ENCODE assay signal across 8 mouse cellular contexts in the genomic region with DNA sequence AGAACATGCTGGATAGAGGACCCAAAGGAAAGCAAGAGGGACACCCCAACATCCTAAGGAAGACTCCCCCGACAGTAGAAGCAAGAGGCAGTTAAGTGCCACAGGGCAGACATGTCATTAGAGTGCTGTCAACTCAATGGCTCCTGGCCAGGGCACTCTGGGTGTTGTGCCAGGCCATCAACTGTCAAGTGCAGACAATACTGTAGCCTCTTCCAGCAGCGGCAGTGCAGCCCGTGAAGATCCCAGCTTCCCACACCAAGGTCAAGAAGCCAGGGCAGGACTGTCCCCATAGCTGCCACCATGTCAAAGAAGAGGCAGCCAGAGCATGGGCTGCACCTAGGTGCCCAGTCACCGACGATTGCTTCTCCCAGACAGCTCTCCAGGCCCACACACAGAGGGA. TPM values are rescaled to one million over a fixed set of nuclear protein-coding genes. Genes with fewer than 3 reads are reported as not detected.
DNase-seq lines count a peak whose midpoint lies in the region; ATAC-seq and TF ChIP-seq lines count a peak whose summit lies in the region.

No protein-coding gene starts in this region.

- H3K9ac ChIP-seq in kidney, embryonic 16.5 days (replicated peaks; ENCODE audit: low read length), result peak overlapping the region; percentile 98
- peak overlapping the region; percentile 91 for H3K9ac ChIP-seq in heart, postnatal 0 days (replicated peaks; ENCODE audit: low read depth, low read length)
- 0 out of 2 replicates have a peak overlapping the region, but pooled peaks have one; percentile 70 for H3K9ac ChIP-seq in liver, embryonic 12.5 days

- no peak for TF ChIP-seq EP300 in heart, postnatal 0 days (IDR thresholded peaks at IDR 0.05; ENCODE audit: low read depth)

- no peaks in the 10 kb centered on the region for H3K9me3 ChIP-seq in kidney, embryonic 16.5 days (ENCODE audit: low read length)
- H3K9me3 ChIP-seq in heart, postnatal 0 days (replicated peaks; ENCODE audit: control insufficient read depth, low read length), result no peaks in the 10 kb centered on the region
- no peaks in the 10 kb centered on the region for H3K9me3 ChIP-seq in liver, embryonic 12.5 days (replicated peaks)

- H3K4me3 ChIP-seq in kidney, embryonic 16.5 days (ENCODE audit: low read length), result peak overlapping the region; percentile 79
- peak overlapping the region; percentile 67 for H3K4me3 ChIP-seq in heart, postnatal 0 days (ENCODE audit: low read depth, low read length)
- peak overlapping the region; percentile 61 for H3K4me3 ChIP-seq in liver, embryonic 12.5 days

- peak overlapping the region; percentile 99 for H3K27ac ChIP-seq in kidney, embryonic 16.5 days (ENCODE audit: low read length)
- peak overlapping the region; percentile 84 for H3K27ac ChIP-seq in heart, postnatal 0 days (ENCODE audit: low read depth)
- H3K27ac ChIP-seq in liver, embryonic 12.5 days, result 0 out of 2 replicates have a peak overlapping the region, but pooled peaks have one; percentile 27

- peaks cover 12% of the 10 kb centered on the region; the same call in 1 of the 2 replicates for H3K36me3 ChIP-seq in kidney, embryonic 16.5 days (ENCODE audit: insufficient read depth, low read length)
- H3K36me3 ChIP-seq in heart, postnatal 0 days (replicated peaks; ENCODE audit: control insufficient read depth, insufficient read depth, low read length), result peaks cover 6% of the 10 kb centered on the region; the same call in 1 of the 2 replicates
- 0 out of 2 replicates have a peak, but pooled peaks cover 2% of the 10 kb centered on the region for H3K36me3 ChIP-seq in liver, embryonic 12.5 days

- H3K4me2 ChIP-seq in kidney, embryonic 16.5 days (replicated peaks; ENCODE audit: low read depth, low read length), result peak overlapping the region; percentile 93
- peak overlapping the region; percentile 72 for H3K4me2 ChIP-seq in heart, postnatal 0 days (ENCODE audit: low read depth, low read length)
- H3K4me2 ChIP-seq in liver, embryonic 12.5 days, result peak overlapping the region; percentile 73

- TF ChIP-seq CTCF in heart, postnatal 0 days (IDR thresholded peaks at IDR 0.05; ENCODE audit: low read depth), result no peak

- 16% methylated on average over 5 of the region's 5 CpGs for WGBS in kidney, embryonic 16.5 days
- WGBS in heart, postnatal 0 days, result 1% methylated on average over 5 of the region's 5 CpGs
- 36% methylated on average over 5 of the region's 5 CpGs for WGBS in liver, embryonic 12.5 days (ENCODE audit: insufficient replicate concordance)

- DNase-seq in kidney, adult 11 months, result no peak
- peak; percentile 77 for DNase-seq in cerebellum, adult 8-10 months
- DNase-seq in heart, postnatal 0 days (ENCODE audit: low spot score), result no peak
- peak; percentile 36 for DNase-seq in neural tube, embryonic 10.5 days (ENCODE audit: extremely low spot score, low spot score)
- no peak for DNase-seq in spleen, adult 12 weeks (ENCODE audit: low spot score)

- 0 out of 2 replicates have a peak, but pooled peaks have one; percentile 0 for ATAC-seq in kidney, embryonic 16.5 days (ENCODE audit: low FRiP score, low TSS enrichment)
- no peak for ATAC-seq in heart, postnatal 0 days (ENCODE audit: insufficient read depth, low read depth)
- no peak for ATAC-seq in liver, embryonic 12.5 days
- no peak for ATAC-seq in monocyte, adult 5-6 weeks (replicated peaks; ENCODE audit: insufficient number of reproducible peaks, low FRiP score, low TSS enrichment, poor library complexity, severe bottlenecking)

- H3K27me3 ChIP-seq in kidney, embryonic 16.5 days (ENCODE audit: insufficient read depth, low read length), result no peaks in the 10 kb centered on the region
- H3K27me3 ChIP-seq in heart, postnatal 0 days (ENCODE audit: control insufficient read depth, insufficient read depth, low read length), result no peaks in the 10 kb centered on the region
- H3K27me3 ChIP-seq in liver, embryonic 12.5 days (replicated peaks), result peaks cover 70% of the 10 kb centered on the region

- peaks cover 65% of the 10 kb centered on the region for H3K4me1 ChIP-seq in kidney, embryonic 16.5 days (ENCODE audit: insufficient read depth, low read length)
- peaks cover 53% of the 10 kb centered on the region for H3K4me1 ChIP-seq in heart, postnatal 0 days (ENCODE audit: control insufficient read depth, insufficient read depth)
- peaks cover 56% of the 10 kb centered on the region for H3K4me1 ChIP-seq in liver, embryonic 12.5 days

RNA-seq across cellular contexts. Expression of a gene that starts 1.9 kb away (rescaled TPM):
- 2.5 and 3.6 TPM in 2 replicates for polyA plus RNA-seq in kidney, embryonic 16.5 days (2015; fragmentation: Nextera tagmentation; extraction: Ambion mirVana)
- 21.0 and 48.5 TPM in 2 replicates for total RNA-seq in heart, postnatal 0 days (2014; rRNA removed; ENCODE audit: low replicate concordance)
- 1.0 and 1.1 TPM in 2 replicates for polyA plus RNA-seq in heart, postnatal 0 days (2015; fragmentation: Nextera tagmentation; extraction: Ambion mirVana)
- 3.4 TPM in 2 replicates for polyA plus RNA-seq in liver, embryonic 12.5 days (2016; fragmentation: Nextera tagmentation; extraction: Ambion mirVana)
- total RNA-seq in monocyte, adult 5-6 weeks (2017), result 0.76 to 1.5 TPM (median 0.78 TPM) in 3 replicates

RNA-seq across cellular contexts. Expression of a gene that starts 9.7 kb away (rescaled TPM):
- polyA plus RNA-seq in kidney, embryonic 16.5 days (2015; fragmentation: Nextera tagmentation; extraction: Ambion mirVana), result 0.53 and 0.71 TPM in 2 replicates
- total RNA-seq in heart, postnatal 0 days (2014; rRNA removed; ENCODE audit: low replicate concordance), result not detected in 2 replicates
- not detected in 2 replicates for polyA plus RNA-seq in heart, postnatal 0 days (2015; fragmentation: Nextera tagmentation; extraction: Ambion mirVana)
- polyA plus RNA-seq in liver, embryonic 12.5 days (2016; fragmentation: Nextera tagmentation; extraction: Ambion mirVana), result 0.29 TPM in 1 of 2 replicates, not detected in the other
- total RNA-seq in monocyte, adult 5-6 weeks (2017), result not detected in 3 replicates

RNA-seq across cellular contexts. Expression of a gene that starts 57.9 kb away (rescaled TPM):
- polyA plus RNA-seq in kidney, embryonic 16.5 days (2015; fragmentation: Nextera tagmentation; extraction: Ambion mirVana), result 25.9 and 27.1 TPM in 2 replicates
- 9.0 and 22.6 TPM in 2 replicates for total RNA-seq in heart, postnatal 0 days (2014; rRNA removed; ENCODE audit: low replicate concordance)
- 12.1 and 13.0 TPM in 2 replicates for polyA plus RNA-seq in heart, postnatal 0 days (2015; fragmentation: Nextera tagmentation; extraction: Ambion mirVana)
- 23.0 and 24.9 TPM in 2 replicates for polyA plus RNA-seq in liver, embryonic 12.5 days (2016; fragmentation: Nextera tagmentation; extraction: Ambion mirVana)
- total RNA-seq in monocyte, adult 5-6 weeks (2017), result 1,089 to 1,183 TPM (median 1,123 TPM) in 3 replicates

Comparison
In these comparisons a context has a peak if more than half of its experiments do, and no peak if none do; other contexts are left out.
1. H3K27ac ChIP-seq: peak in every context shown above with its lines; median percentile 99 in kidney, embryonic 16.5 days; 84 in heart, postnatal 0 days; 27 in liver, embryonic 12.5 days.
2. DNase-seq: peak in cerebellum, adult 8-10 months (single experiment) and neural tube, embryonic 10.5 days (single experiment); none in kidney, adult 11 months (single experiment), heart, postnatal 0 days (single experiment) and spleen, adult 12 weeks (single experiment).
3. Peak in every context shown above with its lines, with median percentiles within 50 percentile points of each other: H3K4me2 ChIP-seq, H3K4me3 ChIP-seq and H3K9ac ChIP-seq.